Mouse (Mus musculus): Measurements from ENCODE around the gene Unk. TPM values are rescaled to one million over a fixed set of nuclear protein-coding genes. Genes with fewer than 3 reads are reported as not detected.

The Unk gene
- total and polyA plus RNA-seq, 3 experiments = 21.7 to 42.3 TPM; not detected in 1

DNA sequence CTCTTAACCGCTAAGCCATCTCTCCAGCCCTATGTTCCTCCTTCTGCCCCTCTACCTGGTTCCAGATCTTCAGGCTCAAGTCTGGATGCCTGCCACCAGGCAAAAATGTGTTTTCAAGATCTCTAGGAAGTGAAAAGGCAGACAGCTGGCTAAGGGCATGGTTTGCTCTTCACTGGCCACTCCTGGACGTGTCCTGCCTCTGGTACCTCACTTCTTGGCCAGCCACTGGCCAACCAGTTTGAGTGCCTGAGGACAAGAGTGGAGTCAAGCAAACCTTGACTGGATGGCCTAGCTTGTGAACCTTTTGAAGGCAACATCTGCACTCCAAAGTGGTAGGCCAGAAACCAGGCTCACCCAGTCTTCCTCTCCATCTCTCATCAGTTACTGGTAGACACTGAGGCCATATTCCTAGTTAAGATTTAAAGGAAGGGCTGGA is 10.1 kb upstream of the Unk start:
- Histone ChIP-seq H3K9ac (ENCODE audit: control insufficient read depth, low read depth, low read length, poor library complexity, severe bottlenecking) (no peak overlapping the region), H3K36me3 (ENCODE audit: control insufficient read depth in 1 of 2, insufficient read depth in 2 of 2, low read length in 2 of 2) (peaks cover 4 to 12% of the 10 kb centered on the region in 2 experiments), H3K79me2 (ENCODE audit: control insufficient read depth, insufficient read depth, low read length, poor library complexity) (peaks cover 14% of the 10 kb centered on the region), H3K27ac (ENCODE audit: control insufficient read depth, low read depth, low read length) (no peak overlapping the region), H3K4me3 (ENCODE audit: control insufficient read depth in 1 of 2, insufficient read depth in 1 of 2, low read depth in 2 of 2, low read length in 2 of 2) (no peak overlapping the region), H3K9me3 (replicated peaks; ENCODE audit: insufficient read depth, low read length) (no peaks in the 10 kb centered on the region), H3K4me1 (ENCODE audit: control insufficient read depth in 1 of 2, insufficient read depth in 2 of 2, low read length in 2 of 2) (peaks cover under 1 to 2% of the 10 kb centered on the region in 2 experiments; a peak in 3 of 4 replicates), H3K27me3 (ENCODE audit: control insufficient read depth in 1 of 2, insufficient read depth in 2 of 2, low read length in 2 of 2) (no peaks in the 10 kb centered on the region)
- peak; percentile 68 for DNase-seq (ENCODE audit: low read depth, low spot score)
- TF ChIP-seq ELF1 (IDR thresholded peaks at IDR 0.05; ENCODE audit: low read depth, low read length) = no peak
- TF ChIP-seq POLR2AphosphoS5 (IDR thresholded peaks at IDR 0.05; ENCODE audit: borderline replicate concordance, low read depth, low read length) = peak; percentile 96; the same call in 1 of the 2 replicates
- no peak for TF ChIP-seq CHD2 (IDR thresholded peaks at IDR 0.05; ENCODE audit: low read length)
- no peak for TF ChIP-seq POLR2A (IDR thresholded peaks at IDR 0.05; ENCODE audit: control insufficient read depth in 1 of 2, insufficient read depth in 1 of 2, low read depth in 1 of 2, low read length in 2 of 2, poor library complexity in 1 of 2)
- TF ChIP-seq CTCF (IDR thresholded peaks at IDR 0.05 in 2 of 3, conservative IDR thresholded peaks at IDR 0.05 in 1 of 3; ENCODE audit: control insufficient read depth in 1 of 3, insufficient read depth in 1 of 3, low read depth in 2 of 3, low read length in 3 of 3, poor library complexity in 1 of 3, severe bottlenecking in 1 of 3) = no peak
- TF ChIP-seq TBP (IDR thresholded peaks at IDR 0.05; ENCODE audit: low read depth, low read length) = peak; percentile 69
- no peak for TF ChIP-seq EP300 (IDR thresholded peaks at IDR 0.05; ENCODE audit: low read depth in 1 of 2, low read length in 2 of 2)
- no peak for TF ChIP-seq POLR2AphosphoS2 (IDR thresholded peaks at IDR 0.05; ENCODE audit: low read length)
- no peak for TF ChIP-seq USF2 (IDR thresholded peaks at IDR 0.05; ENCODE audit: borderline replicate concordance in 1 of 2, insufficient read depth in 1 of 2, low read depth in 1 of 2, low read length in 2 of 2)
- TF ChIP-seq ZKSCAN1 (IDR thresholded peaks at IDR 0.05; ENCODE audit: low read depth, low read length) = no peak
- TF ChIP-seq SMC3 (IDR thresholded peaks at IDR 0.05; ENCODE audit: low read depth, low read length) = no peak
- no peak for TF ChIP-seq UBTF (IDR thresholded peaks at IDR 0.05; ENCODE audit: borderline replicate concordance, insufficient read depth, low read depth, low read length)
- no peak for TF ChIP-seq TAL1 (IDR thresholded peaks at IDR 0.05; ENCODE audit: low read length)
- TF ChIP-seq ETS1 (IDR thresholded peaks at IDR 0.05; ENCODE audit: low read depth, low read length) = no peak

DNA sequence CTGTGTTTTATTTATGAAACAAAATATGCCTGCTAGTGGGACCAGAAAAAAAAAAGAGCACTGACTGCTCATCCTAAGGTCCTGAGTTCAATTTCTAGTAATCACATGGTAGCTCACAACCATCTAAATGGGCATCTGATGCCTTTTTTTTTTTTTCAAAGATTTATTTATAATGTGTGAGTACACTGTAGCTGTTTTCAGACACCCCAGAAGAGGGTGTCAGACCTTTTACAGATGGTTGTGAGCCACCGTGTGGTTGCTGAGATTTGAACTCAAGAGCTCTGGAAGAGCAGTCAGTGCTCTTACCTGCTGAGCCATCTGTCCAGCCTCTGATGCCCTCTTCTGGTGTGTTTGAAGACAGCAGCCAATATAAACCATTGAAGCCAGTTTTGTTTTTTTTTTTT is 9.6 kb upstream of the Unk start:
- Histone ChIP-seq H3K9me3 (replicated peaks; ENCODE audit: insufficient read depth, low read length) (no peaks in the 10 kb centered on the region), H3K4me1 (ENCODE audit: control insufficient read depth in 1 of 2, insufficient read depth in 2 of 2, low read length in 2 of 2) (peaks cover 2 to 3% of the 10 kb centered on the region in 2 experiments; a peak in 3 of 4 replicates), H3K27ac (ENCODE audit: control insufficient read depth, low read depth, low read length) (no peak overlapping the region), H3K79me2 (ENCODE audit: control insufficient read depth, insufficient read depth, low read length, poor library complexity) (peaks cover 14% of the 10 kb centered on the region), H3K4me3 (ENCODE audit: control insufficient read depth in 1 of 2, insufficient read depth in 1 of 2, low read depth in 2 of 2, low read length in 2 of 2) (no peak overlapping the region), H3K36me3 (ENCODE audit: control insufficient read depth in 1 of 2, insufficient read depth in 2 of 2, low read length in 2 of 2) (peaks cover 4 to 16% of the 10 kb centered on the region in 2 experiments), H3K27me3 (ENCODE audit: control insufficient read depth in 1 of 2, insufficient read depth in 2 of 2, low read length in 2 of 2) (no peaks in the 10 kb centered on the region), H3K9ac (ENCODE audit: control insufficient read depth, low read depth, low read length, poor library complexity, severe bottlenecking) (no peak overlapping the region)
- peak; percentile 14 to 42 (median 24); a peak in 3 of 6 replicates for TF ChIP-seq CTCF (IDR thresholded peaks at IDR 0.05 in 2 of 3, conservative IDR thresholded peaks at IDR 0.05 in 1 of 3; ENCODE audit: control insufficient read depth in 1 of 3, insufficient read depth in 1 of 3, low read depth in 2 of 3, low read length in 3 of 3, poor library complexity in 1 of 3, severe bottlenecking in 1 of 3)
- no peak for TF ChIP-seq MAZ (IDR thresholded peaks at IDR 0.05; ENCODE audit: low read depth, low read length)
- TF ChIP-seq SMC3 (IDR thresholded peaks at IDR 0.05; ENCODE audit: low read depth, low read length) = peak; percentile 29
- TF ChIP-seq GATA1 (IDR thresholded peaks at IDR 0.05; ENCODE audit: low read depth, low read length) = no peak
- TF ChIP-seq MEF2A (IDR thresholded peaks at IDR 0.05; ENCODE audit: extremely low read depth, insufficient replicate concordance, low read depth, low read length, poor library complexity, severe bottlenecking) = no peak
- no peak for TF ChIP-seq MXI1 (IDR thresholded peaks at IDR 0.05; ENCODE audit: low read depth, low read length)
- peak; percentile 60; the same call in 1 of the 2 replicates for TF ChIP-seq POLR2AphosphoS2 (IDR thresholded peaks at IDR 0.05; ENCODE audit: low read length)
- no peak for TF ChIP-seq ETS1 (IDR thresholded peaks at IDR 0.05; ENCODE audit: low read depth, low read length)
- peak; percentile 90 for TF ChIP-seq ZNF384 (IDR thresholded peaks at IDR 0.05; ENCODE audit: low read depth, low read length)
- no peak; the same call in 1 of the 2 replicates for TF ChIP-seq POLR2AphosphoS5 (IDR thresholded peaks at IDR 0.05; ENCODE audit: borderline replicate concordance, low read depth, low read length)
- DNase-seq (ENCODE audit: low read depth, low spot score) = peak; percentile 71

All from MEL (cell line).